Mouse (Mus musculus) ES-E14 (cell line): ENCODE measurements around the gene Amotl2. TPM values are rescaled to one million over a fixed set of nuclear protein-coding genes. Genes with fewer than 3 reads are reported as not detected.

Experiments
- DNase-seq: peaks from one replicate; pipeline ENCODE4 v3.0.0-alpha.2; 2013; ENCODE audit warnings: low read depth, low spot score
- H3K27ac ChIP-seq: 2 replicates; pipeline ENCODE4 v1.5.1; 2012; ENCODE audit warnings: low read depth, mild to moderate bottlenecking, low read length, moderate library complexity, mixed read lengths; ENCODE audit not compliant: poor library complexity, insufficient read depth, severe bottlenecking
- H3K36me3 ChIP-seq: 2 replicates; pipeline ENCODE4 v1.6.1; 2012; ENCODE audit warnings: mild to moderate bottlenecking, low read length, moderate library complexity, mixed read lengths; ENCODE audit not compliant: control insufficient read depth, poor library complexity, insufficient read depth, severe bottlenecking
- H3K4me1 ChIP-seq, 2 experiments: fragments of 150-350 bp in 1 of 2; sonication (generic) in 1 of 2; 2 replicates each; pipeline ENCODE4 v1.6.1; 2012; ENCODE audit warnings: low read length in 2 of 2, mild to moderate bottlenecking in 1 of 2, mixed read lengths in 1 of 2; ENCODE audit not compliant: control insufficient read depth in 2 of 2, insufficient read depth in 2 of 2, poor library complexity in 1 of 2
- H3K4me3 ChIP-seq, 2 experiments: fragments of 150-350 bp in 1 of 2; sonication (generic) in 1 of 2; 2 replicates each; pipeline ENCODE4 v1.5.1; 2012; ENCODE audit warnings: low read length in 2 of 2, low read depth in 1 of 2, mild to moderate bottlenecking in 1 of 2, mixed read lengths in 1 of 2; ENCODE audit not compliant: insufficient read depth in 1 of 2, poor library complexity in 1 of 2, severe bottlenecking in 1 of 2
- H3K9ac ChIP-seq: 2 replicates; pipeline ENCODE4 v1.6.1; 2012; ENCODE audit warnings: low read depth, mild to moderate bottlenecking, low read length, mixed read lengths; ENCODE audit not compliant: poor library complexity, insufficient read depth, severe bottlenecking
- H3K9me3 ChIP-seq: fragments of 150-350 bp; sonication (generic); 2 replicates; pipeline ENCODE4 v1.6.1; 2012; ENCODE audit warnings: low read depth, mild to moderate bottlenecking, low read length; ENCODE audit not compliant: control insufficient read depth, insufficient read depth
- CHD2 ChIP-seq: IDR thresholded peaks from 2 replicates; pipeline ENCODE4 v1.6.1; 2014; ENCODE audit warnings: mild to moderate bottlenecking, low read depth, low read length, inconsistent platforms
- HCFC1 ChIP-seq: IDR thresholded peaks from 2 replicates; pipeline ENCODE4 v1.6.1; 2012; ENCODE audit warnings: low read length, inconsistent platforms, borderline replicate concordance; ENCODE audit not compliant: insufficient read depth
- MAFK ChIP-seq: IDR thresholded peaks from 2 replicates; pipeline ENCODE4 v1.6.1; 2014; ENCODE audit warnings: mild to moderate bottlenecking, low read depth, low read length, inconsistent platforms; ENCODE audit not compliant: insufficient read depth
- ZC3H11A ChIP-seq: IDR thresholded peaks from 2 replicates; pipeline ENCODE4 v1.6.1; 2012; ENCODE audit warnings: low read depth, mild to moderate bottlenecking, inconsistent platforms, low read length, borderline replicate concordance
- ZNF384 ChIP-seq: IDR thresholded peaks from 2 replicates; pipeline ENCODE4 v1.6.1; 2012; ENCODE audit warnings: low read depth, low read length, inconsistent platforms
- in situ Hi-C, 2 experiments: fragments of 600-800 bp; cut with MboI; formaldehyde crosslinking; loops; one replicate each; pipeline ENCODE4 v1.15.1; 2025; ENCODE audit warnings: low sequenced_read_pairs in 2 of 2, inconsistent platforms in 1 of 2; ENCODE audit not compliant: unreplicated experiment in 2 of 2
- total RNA-seq: library from RNA; depleted of rRNA; stranded (reverse); fragments of 300-350 nt; gene quantifications from 2 replicates; pipeline ENCODE4 v1.2.3, GENCODE M21; 2012

Gene Amotl2
- total RNA-seq, 1 experiment, result 161 TPM

GRCm38 (mm10) chr9:102689940-102690642 is 26.4 kb upstream of the Amotl2 start:
- Histone ChIP-seq H3K4me1 (peaks cover 14 to 22% of the 10 kb centered on the region in 2 experiments), H3K9me3 (no peaks in the 10 kb centered on the region), H3K4me3 (peak overlapping the region; percentile 61 to 62), H3K9ac (peak overlapping the region; percentile 27), H3K36me3 (no peaks in the 10 kb centered on the region), H3K27ac (peak overlapping the region; percentile 90)
- in situ Hi-C loops, result no loop called here
- DNase-seq, result peak; percentile 82
- no peak for TF ChIP-seq ZC3H11A
- TF ChIP-seq CHD2, result peak; percentile 34; the same call in 1 of the 2 replicates

- H3K4me3 ChIP-seq, result peak overlapping the region; percentile 45 to 62
- H3K27ac ChIP-seq, result peak overlapping the region; percentile 83
- in situ Hi-C loops, result no loop called here
- TF ChIP-seq CHD2 (no peak), MAFK (no peak), HCFC1 (no peak), ZC3H11A (no peak), ZNF384 (no peak)
- H3K9me3 ChIP-seq, result no peaks in the 10 kb centered on the region
- no peak for DNase-seq
- H3K4me1 ChIP-seq, result peaks cover 14 to 22% of the 10 kb centered on the region in 2 experiments
- no peak overlapping the region for H3K9ac ChIP-seq
- no peaks in the 10 kb centered on the region for H3K36me3 ChIP-seq
Observed at GRCm38 (mm10) chr9:102690891-102691290, 25.6 kb upstream of the Amotl2 start.

- H3K27ac ChIP-seq, result peak overlapping the region; percentile 41
- no peaks in the 10 kb centered on the region for H3K9me3 ChIP-seq
- no peak overlapping the region for H3K4me3 ChIP-seq
- peaks cover 14 to 22% of the 10 kb centered on the region in 2 experiments for H3K4me1 ChIP-seq
- peak; percentile 40 for DNase-seq
- peak overlapping the region; percentile 38; the same call in 1 of the 2 replicates for H3K9ac ChIP-seq
- no peak for TF ChIP-seq MAFK
- TF ChIP-seq CHD2, result 0 out of 2 replicates have a peak, but pooled peaks have one; percentile 39
- no peaks in the 10 kb centered on the region for H3K36me3 ChIP-seq
- in situ Hi-C loops, result no loop called here
Observed at GRCm38 (mm10) chr9:102692564-102693475, 23.7 kb upstream of the Amotl2 start.

DNA sequence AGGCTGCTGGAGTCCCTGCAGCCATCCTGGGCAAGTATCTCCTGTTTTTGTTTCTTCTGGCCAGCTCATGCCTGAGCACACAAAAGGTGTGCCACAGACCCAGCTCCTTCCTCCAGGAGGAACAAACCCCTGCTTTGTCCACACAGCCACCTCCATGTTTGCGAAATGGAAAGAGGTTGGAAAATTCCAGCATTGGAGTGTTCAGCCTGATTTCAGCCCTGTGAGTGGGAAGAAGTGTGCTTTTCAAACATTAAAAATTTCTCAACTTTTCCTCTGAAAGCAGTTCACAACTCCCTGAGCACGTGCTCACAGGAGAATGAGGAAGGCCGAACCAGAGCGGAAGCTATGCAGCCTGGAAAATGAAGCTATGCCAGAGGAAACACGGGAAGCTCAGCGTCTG is 15.4 kb upstream of the Amotl2 start:
- H3K9ac ChIP-seq, result no peak overlapping the region
- H3K9me3 ChIP-seq, result no peaks in the 10 kb centered on the region
- H3K27ac ChIP-seq, result no peak overlapping the region
- in situ Hi-C loops, result no loop called here
- TF ChIP-seq CHD2, result no peak
- no peak for TF ChIP-seq ZNF384
- TF ChIP-seq ZC3H11A, result no peak
- TF ChIP-seq MAFK, result no peak
- TF ChIP-seq HCFC1, result no peak
- peaks cover 0 to 2% of the 10 kb centered on the region in 2 experiments; a peak in 1 of 4 replicates for H3K4me1 ChIP-seq
- no peak for DNase-seq
- H3K4me3 ChIP-seq, result no peak overlapping the region
- no peaks in the 10 kb centered on the region for H3K36me3 ChIP-seq
